Mouse (Mus musculus) megakaryocyte, embryonic 14.5 days (primary cell): Measurements from ENCODE around the gene Kiss1r.
"Not testable (repeated sequence)": the region's sequence is repeated elsewhere in the genome, so short reads cannot be mapped to it uniquely, and the experiment has no call there.

ENCODE experiments used
- FLI1 ChIP-seq: IDR thresholded peaks from 2 replicates; pipeline ENCODE4 v1.6.1; 2012; ENCODE audit warnings: low read length, inconsistent platforms, mixed read lengths
- GATA1 ChIP-seq: IDR thresholded peaks from 3 replicates; pipeline ENCODE4 v1.6.1; 2012; ENCODE audit warnings: mixed read lengths, low read length, inconsistent platforms, borderline replicate concordance

DNA sequence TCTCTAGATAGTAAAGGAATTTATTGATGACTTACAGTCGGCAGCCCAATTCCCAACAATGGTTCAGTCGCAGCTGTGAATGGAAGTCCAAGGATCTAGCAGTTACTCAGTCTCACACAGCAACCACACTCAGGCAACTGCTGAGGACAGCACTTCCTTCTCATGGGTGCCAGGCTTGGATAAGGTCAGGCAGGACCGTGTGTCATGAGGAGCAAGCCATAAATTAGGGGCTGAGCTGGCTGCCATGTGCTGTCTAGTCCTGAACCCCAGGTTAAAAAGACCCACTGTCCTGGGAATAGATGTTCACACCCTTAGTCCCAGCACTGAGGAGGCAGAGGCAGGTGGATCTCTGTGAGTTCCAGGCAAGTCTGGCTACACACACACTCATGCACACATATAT, 31.8 kb upstream of the Kiss1r start:
- not testable (repeated sequence) for TF ChIP-seq GATA1, FLI1
